ENCODE assay signal across 9 mouse cellular contexts in the genomic region with DNA sequence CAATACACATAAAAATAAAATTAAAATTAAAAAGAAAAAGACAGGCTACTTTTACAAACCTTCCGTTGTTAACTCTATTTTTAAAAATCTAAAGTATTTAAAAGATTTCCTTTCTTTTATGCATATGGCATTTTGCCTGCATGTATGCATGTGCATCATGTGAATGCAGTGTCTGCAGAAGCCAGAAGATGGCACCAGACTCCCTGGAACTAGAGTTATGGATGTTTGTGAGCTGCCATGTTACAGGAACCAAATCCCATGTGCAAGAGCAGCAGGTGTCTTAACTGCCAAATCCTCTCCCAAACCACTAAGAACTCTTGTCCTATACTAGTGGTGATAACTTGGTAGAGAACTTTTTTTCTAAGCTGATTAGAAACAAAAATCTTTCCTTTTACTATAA.
DNase-seq lines count a peak whose midpoint lies in the region; ATAC-seq and TF ChIP-seq lines count a peak whose summit lies in the region.
"Had no signal": no experiment of that assay in that cellular context is flagged by ENCODE, and none has a peak within 500 bp of the region (broad histone marks: within the 10 kb centered on the region; RNA-seq: fewer than 3 reads in every experiment).

No protein-coding gene starts in this region.

- H3K36me3 ChIP-seq in intestine, postnatal 0 days (ENCODE audit: control insufficient read depth, insufficient read depth): no peaks in the 10 kb centered on the region
- H3K36me3 ChIP-seq in intestine, embryonic 15.5 days: no peaks in the 10 kb centered on the region
- no peaks in the 10 kb centered on the region for H3K36me3 ChIP-seq in forebrain, embryonic 14.5 days (ENCODE audit: control insufficient read depth, insufficient read depth, low read length)
- H3K36me3 ChIP-seq: liver, embryonic 15.5 days had no signal

- peak; percentile 54 for DNase-seq in adrenal gland, adult 2 months
- DNase-seq in forebrain, embryonic 14.5 days (ENCODE audit: low spot score): peak; percentile 67
- DNase-seq in layer of hippocampus, adult 9-10 months (ENCODE audit: low spot score): peak; percentile 18
- DNase-seq in mesoderm, embryonic 11.5 days (ENCODE audit: low read depth, low spot score): peak; percentile 73
- no peak for DNase-seq in cerebellum, adult 2 months

- no peak for ATAC-seq in intestine, postnatal 0 days
- no peak for ATAC-seq in intestine, embryonic 15.5 days
- peak; percentile 66 for ATAC-seq in CD4-positive, CD25-positive, alpha-beta regulatory T cell, adult 4 months
- ATAC-seq in forebrain, embryonic 14.5 days: 0 out of 2 replicates have a peak, but pooled peaks have one; percentile 58

- H3K9me3 ChIP-seq in intestine, postnatal 0 days (ENCODE audit: control insufficient read depth): no peaks in the 10 kb centered on the region
- no peaks in the 10 kb centered on the region for H3K9me3 ChIP-seq in intestine, embryonic 15.5 days
- no peaks in the 10 kb centered on the region for H3K9me3 ChIP-seq in forebrain, embryonic 14.5 days (replicated peaks; ENCODE audit: control insufficient read depth, low read length)
- H3K9me3 ChIP-seq: liver, embryonic 15.5 days had no signal

- H3K27ac ChIP-seq in intestine, postnatal 0 days (ENCODE audit: low read depth, low read length): no peak overlapping the region
- H3K27ac ChIP-seq in intestine, embryonic 15.5 days: no peak overlapping the region
- no peak overlapping the region for H3K27ac ChIP-seq in forebrain, embryonic 14.5 days (ENCODE audit: low read depth, low read length)
- H3K27ac ChIP-seq in cerebellum, adult 2 months (ENCODE audit: insufficient read depth, low read length): no peak overlapping the region
- H3K27ac ChIP-seq: liver, embryonic 15.5 days had no signal

- no peaks in the 10 kb centered on the region for H3K4me1 ChIP-seq in intestine, postnatal 0 days (replicated peaks; ENCODE audit: control insufficient read depth, insufficient read depth, low read length)
- no peaks in the 10 kb centered on the region for H3K4me1 ChIP-seq in intestine, embryonic 15.5 days (replicated peaks)
- H3K4me1 ChIP-seq in forebrain, embryonic 14.5 days (ENCODE audit: control insufficient read depth, insufficient read depth, low read length): no peaks in the 10 kb centered on the region
- no peaks in the 10 kb centered on the region for H3K4me1 ChIP-seq in cerebellum, adult 2 months (ENCODE audit: control insufficient read depth, insufficient read depth, low read length)
- H3K4me1 ChIP-seq: liver, embryonic 15.5 days had no signal

- WGBS in intestine, postnatal 0 days: 67% methylated on average over 1 of the region's 1 CpGs
- WGBS in intestine, embryonic 15.5 days: 46% methylated on average over 1 of the region's 1 CpGs
- WGBS in forebrain, embryonic 14.5 days: 55% methylated on average over 1 of the region's 1 CpGs
- WGBS in cerebellum, adult 2 months: 57% methylated on average over 1 of the region's 1 CpGs

- H3K9ac ChIP-seq in intestine, postnatal 0 days (ENCODE audit: low read depth, low read length): no peak overlapping the region
- no peak overlapping the region for H3K9ac ChIP-seq in intestine, embryonic 15.5 days
- no peak overlapping the region for H3K9ac ChIP-seq in forebrain, embryonic 14.5 days (ENCODE audit: low read length)
- H3K9ac ChIP-seq: liver, embryonic 15.5 days had no signal

- no peak for TF ChIP-seq POLR2A in cerebellum, adult 2 months (IDR thresholded peaks at IDR 0.05; ENCODE audit: borderline replicate concordance, insufficient read depth, low read length)

- H3K4me3 ChIP-seq in intestine, postnatal 0 days (ENCODE audit: low read depth, low read length): no peak overlapping the region
- no peak overlapping the region for H3K4me3 ChIP-seq in intestine, embryonic 15.5 days (replicated peaks)
- H3K4me3 ChIP-seq in forebrain, embryonic 14.5 days (ENCODE audit: low read depth, low read length): no peak overlapping the region
- H3K4me3 ChIP-seq in cerebellum, adult 2 months (replicated peaks; ENCODE audit: insufficient read depth, low read depth, low read length): no peak overlapping the region
- H3K4me3 ChIP-seq: liver, embryonic 15.5 days had no signal

- TF ChIP-seq CTCF in intestine, postnatal 0 days (IDR thresholded peaks at IDR 0.05; ENCODE audit: low read depth): peak; percentile 88
- TF ChIP-seq CTCF in cerebellum, adult 2 months (IDR thresholded peaks at IDR 0.05; ENCODE audit: borderline replicate concordance, insufficient read depth, low read depth, low read length): no peak

- H3K4me2 ChIP-seq in intestine, postnatal 0 days (replicated peaks; ENCODE audit: low read depth): no peak overlapping the region
- H3K4me2 ChIP-seq in intestine, embryonic 15.5 days (replicated peaks): no peak overlapping the region
- H3K4me2 ChIP-seq in forebrain, embryonic 14.5 days (ENCODE audit: low read length): no peak overlapping the region
- H3K4me2 ChIP-seq: liver, embryonic 15.5 days had no signal

- H3K27me3 ChIP-seq in intestine, postnatal 0 days (replicated peaks; ENCODE audit: control insufficient read depth, insufficient read depth, low read length): no peaks in the 10 kb centered on the region
- H3K27me3 ChIP-seq in intestine, embryonic 15.5 days (replicated peaks): no peaks in the 10 kb centered on the region
- H3K27me3 ChIP-seq in forebrain, embryonic 14.5 days (replicated peaks; ENCODE audit: control insufficient read depth, insufficient read depth, low read length): no peaks in the 10 kb centered on the region
- H3K27me3 ChIP-seq in cerebellum, adult 2 months (ENCODE audit: control insufficient read depth, insufficient read depth, low read length): no peaks in the 10 kb centered on the region
- H3K27me3 ChIP-seq: liver, embryonic 15.5 days had no signal

Comparison
In these comparisons a context has a peak if more than half of its experiments do, and no peak if none do; other contexts are left out.
1. ATAC-seq: peak in CD4-positive, CD25-positive, alpha-beta regulatory T cell, adult 4 months (single experiment) and forebrain, embryonic 14.5 days (single experiment); none in intestine, postnatal 0 days (single experiment) and intestine, embryonic 15.5 days (single experiment).
2. DNase-seq: peak in adrenal gland, adult 2 months (single experiment), forebrain, embryonic 14.5 days (single experiment), layer of hippocampus, adult 9-10 months (single experiment) and mesoderm, embryonic 11.5 days (single experiment); none in cerebellum, adult 2 months (0 of 2).